Mouse (Mus musculus): ENCODE data around the gene Wwox. TPM values are rescaled to one million over a fixed set of nuclear protein-coding genes. Genes with fewer than 3 reads are reported as not detected.

Gene Wwox
- polyA plus RNA-seq, 1 experiment from 2014 or later: 14.0 TPM

GRCm38 (mm10) chr8:115216801-115217200 is 777.3 kb downstream of the Wwox start:
- no peaks in the 10 kb centered on the region for H3K27me3 ChIP-seq (replicated peaks; ENCODE audit: control insufficient read depth, insufficient read depth, low read length)
- H3K4me1 ChIP-seq (replicated peaks; ENCODE audit: control insufficient read depth, insufficient read depth, low read length): no peaks in the 10 kb centered on the region
- H3K9me3 ChIP-seq (ENCODE audit: control insufficient read depth, low read length): no peaks in the 10 kb centered on the region
- H3K9ac ChIP-seq (ENCODE audit: low read length): no peak overlapping the region
- ATAC-seq (replicated peaks; ENCODE audit: low FRiP score, low TSS enrichment, low read depth): no peak
- H3K4me2 ChIP-seq (ENCODE audit: low read length): no peak overlapping the region
- no peak overlapping the region for H3K4me3 ChIP-seq (ENCODE audit: low read depth, low read length)
- DNase-seq (ENCODE audit: low spot score): no peak
- H3K36me3 ChIP-seq (ENCODE audit: control insufficient read depth, insufficient read depth, low read length): no peaks in the 10 kb centered on the region
- 66% methylated on average over 3 of the region's 3 CpGs for WGBS
- H3K27ac ChIP-seq (ENCODE audit: low read depth): no peak overlapping the region

GRCm38 (mm10) chr8:115222545-115222944 is 783.1 kb downstream of the Wwox start:
- no peaks in the 10 kb centered on the region for H3K27me3 ChIP-seq (replicated peaks; ENCODE audit: control insufficient read depth, insufficient read depth, low read length)
- 52% methylated on average over 13 of the region's 13 CpGs for WGBS
- no peak overlapping the region for H3K4me2 ChIP-seq (ENCODE audit: low read length)
- ATAC-seq (replicated peaks; ENCODE audit: low FRiP score, low TSS enrichment, low read depth) (no peak), DNase-seq (ENCODE audit: low spot score) (no peak)
- no peak overlapping the region for H3K27ac ChIP-seq (ENCODE audit: low read depth)
- no peaks in the 10 kb centered on the region for H3K9me3 ChIP-seq (ENCODE audit: control insufficient read depth, low read length)
- 0 out of 2 replicates have a peak, but pooled peaks cover 2% of the 10 kb centered on the region for H3K4me1 ChIP-seq (replicated peaks; ENCODE audit: control insufficient read depth, insufficient read depth, low read length)
- no peaks in the 10 kb centered on the region for H3K36me3 ChIP-seq (ENCODE audit: control insufficient read depth, insufficient read depth, low read length)
- H3K4me3 ChIP-seq (ENCODE audit: low read depth, low read length): no peak overlapping the region
- H3K9ac ChIP-seq (ENCODE audit: low read length): no peak overlapping the region

- no peaks in the 10 kb centered on the region for H3K9me3 ChIP-seq (ENCODE audit: control insufficient read depth, low read length)
- H3K9ac ChIP-seq (ENCODE audit: low read length): no peak overlapping the region
- H3K4me2 ChIP-seq (ENCODE audit: low read length): no peak overlapping the region
- 0 out of 2 replicates have a peak, but pooled peaks cover 2% of the 10 kb centered on the region for H3K4me1 ChIP-seq (replicated peaks; ENCODE audit: control insufficient read depth, insufficient read depth, low read length)
- WGBS: 62% methylated on average over 20 of the region's 20 CpGs
- no peak overlapping the region for H3K27ac ChIP-seq (ENCODE audit: low read depth)
- DNase-seq (ENCODE audit: low spot score) (no peak), ATAC-seq (replicated peaks; ENCODE audit: low FRiP score, low TSS enrichment, low read depth) (no peak)
- H3K36me3 ChIP-seq (ENCODE audit: control insufficient read depth, insufficient read depth, low read length): no peaks in the 10 kb centered on the region
- H3K27me3 ChIP-seq (replicated peaks; ENCODE audit: control insufficient read depth, insufficient read depth, low read length): no peaks in the 10 kb centered on the region
- no peak overlapping the region for H3K4me3 ChIP-seq (ENCODE audit: low read depth, low read length)
Measured at GRCm38 (mm10) chr8:115226781-115227583, 787.5 kb downstream of the Wwox start.

GRCm38 (mm10) chr8:115228903-115229302 is 789.4 kb downstream of the Wwox start:
- Histone ChIP-seq H3K9ac (ENCODE audit: low read length) (no peak overlapping the region), H3K4me3 (ENCODE audit: low read depth, low read length) (no peak overlapping the region), H3K4me1 (replicated peaks; ENCODE audit: control insufficient read depth, insufficient read depth, low read length) (0 out of 2 replicates have a peak, but pooled peaks cover 2% of the 10 kb centered on the region), H3K27me3 (replicated peaks; ENCODE audit: control insufficient read depth, insufficient read depth, low read length) (no peaks in the 10 kb centered on the region), H3K36me3 (ENCODE audit: control insufficient read depth, insufficient read depth, low read length) (no peaks in the 10 kb centered on the region), H3K4me2 (ENCODE audit: low read length) (no peak overlapping the region), H3K9me3 (ENCODE audit: control insufficient read depth, low read length) (no peaks in the 10 kb centered on the region), H3K27ac (ENCODE audit: low read depth) (no peak overlapping the region)
- no peak for ATAC-seq (replicated peaks; ENCODE audit: low FRiP score, low TSS enrichment, low read depth)
- 77% methylated on average over 11 of the region's 11 CpGs for WGBS
- DNase-seq (ENCODE audit: low spot score): no peak

- no peak for DNase-seq (ENCODE audit: low spot score)
- Histone ChIP-seq H3K27me3 (replicated peaks; ENCODE audit: control insufficient read depth, insufficient read depth, low read length) (no peaks in the 10 kb centered on the region), H3K4me3 (ENCODE audit: low read depth, low read length) (no peak overlapping the region), H3K4me1 (replicated peaks; ENCODE audit: control insufficient read depth, insufficient read depth, low read length) (no peaks in the 10 kb centered on the region), H3K4me2 (ENCODE audit: low read length) (no peak overlapping the region), H3K9ac (ENCODE audit: low read length) (no peak overlapping the region), H3K27ac (ENCODE audit: low read depth) (no peak overlapping the region), H3K36me3 (ENCODE audit: control insufficient read depth, insufficient read depth, low read length) (no peaks in the 10 kb centered on the region), H3K9me3 (ENCODE audit: control insufficient read depth, low read length) (no peaks in the 10 kb centered on the region)
- 66% methylated on average over 6 of the region's 6 CpGs for WGBS
- ATAC-seq (replicated peaks; ENCODE audit: low FRiP score, low TSS enrichment, low read depth): no peak
Measured at GRCm38 (mm10) chr8:115234068-115234467, 794.6 kb downstream of the Wwox start.

- no peak for DNase-seq (ENCODE audit: low spot score)
- no peak overlapping the region for H3K4me3 ChIP-seq (ENCODE audit: low read depth, low read length)
- WGBS: 70% methylated on average over 9 of the region's 9 CpGs
Measured at GRCm38 (mm10) chr8:115237596-115237995, 798.1 kb downstream of the Wwox start.

GRCm38 (mm10) chr8:115243465-115244027 is 804.1 kb downstream of the Wwox start:
- Histone ChIP-seq H3K36me3 (ENCODE audit: control insufficient read depth, insufficient read depth, low read length) (no peaks in the 10 kb centered on the region), H3K9me3 (ENCODE audit: control insufficient read depth, low read length) (peaks cover 3% of the 10 kb centered on the region; the same call in 1 of the 2 replicates), H3K9ac (ENCODE audit: low read length) (no peak overlapping the region), H3K27ac (ENCODE audit: low read depth) (no peak overlapping the region), H3K4me2 (ENCODE audit: low read length) (no peak overlapping the region), H3K27me3 (replicated peaks; ENCODE audit: control insufficient read depth, insufficient read depth, low read length) (no peaks in the 10 kb centered on the region), H3K4me1 (replicated peaks; ENCODE audit: control insufficient read depth, insufficient read depth, low read length) (no peaks in the 10 kb centered on the region), H3K4me3 (ENCODE audit: low read depth, low read length) (no peak overlapping the region)
- ATAC-seq (replicated peaks; ENCODE audit: low FRiP score, low TSS enrichment, low read depth): no peak
- DNase-seq (ENCODE audit: low spot score): no peak
- 83% methylated on average over 9 of the region's 9 CpGs for WGBS

More at GRCm38 (mm10) chr8:115237596-115237995, 798.1 kb downstream of the Wwox start:
- H3K4me2 ChIP-seq (ENCODE audit: low read length): no peak overlapping the region
- no peaks in the 10 kb centered on the region for H3K27me3 ChIP-seq (replicated peaks; ENCODE audit: control insufficient read depth, insufficient read depth, low read length)
- H3K9me3 ChIP-seq (ENCODE audit: control insufficient read depth, low read length): no peaks in the 10 kb centered on the region
- no peak overlapping the region for H3K27ac ChIP-seq (ENCODE audit: low read depth)
- H3K4me1 ChIP-seq (replicated peaks; ENCODE audit: control insufficient read depth, insufficient read depth, low read length): no peaks in the 10 kb centered on the region
- no peaks in the 10 kb centered on the region for H3K36me3 ChIP-seq (ENCODE audit: control insufficient read depth, insufficient read depth, low read length)
- no peak for ATAC-seq (replicated peaks; ENCODE audit: low FRiP score, low TSS enrichment, low read depth)
- no peak overlapping the region for H3K9ac ChIP-seq (ENCODE audit: low read length)

- Histone ChIP-seq H3K4me1 (replicated peaks; ENCODE audit: control insufficient read depth, insufficient read depth, low read length) (peaks cover 7% of the 10 kb centered on the region; the same call in 1 of the 2 replicates), H3K4me3 (ENCODE audit: low read depth, low read length) (no peak overlapping the region)
Measured at GRCm38 (mm10) chr8:115249688-115250366, 810.4 kb downstream of the Wwox start.

More at GRCm38 (mm10) chr8:115249688-115250366, 810.4 kb downstream of the Wwox start:
- no peaks in the 10 kb centered on the region for H3K27me3 ChIP-seq (replicated peaks; ENCODE audit: control insufficient read depth, insufficient read depth, low read length)
- no peak overlapping the region for H3K27ac ChIP-seq (ENCODE audit: low read depth)
- WGBS: 38% methylated on average over 22 of the region's 22 CpGs
- H3K4me2 ChIP-seq (ENCODE audit: low read length): peak overlapping the region; percentile 47
- ATAC-seq (replicated peaks; ENCODE audit: low FRiP score, low TSS enrichment, low read depth): no peak
- DNase-seq (ENCODE audit: low spot score): no peak
- H3K9ac ChIP-seq (ENCODE audit: low read length): no peak overlapping the region
- H3K36me3 ChIP-seq (ENCODE audit: control insufficient read depth, insufficient read depth, low read length): no peaks in the 10 kb centered on the region
- H3K9me3 ChIP-seq (ENCODE audit: control insufficient read depth, low read length): peaks cover 3% of the 10 kb centered on the region; the same call in 1 of the 2 replicates
